Mouse (Mus musculus) right cerebral cortex, postnatal 10 days (tissue): ENCODE measurements around the gene F11r.

Experiments used
- DNase-seq, 2 experiments: peaks; one replicate each; pipeline ENCODE4 v3.0.0; 2021; ENCODE audit warnings: low spot score in 2 of 2

The F11r gene

DNA sequence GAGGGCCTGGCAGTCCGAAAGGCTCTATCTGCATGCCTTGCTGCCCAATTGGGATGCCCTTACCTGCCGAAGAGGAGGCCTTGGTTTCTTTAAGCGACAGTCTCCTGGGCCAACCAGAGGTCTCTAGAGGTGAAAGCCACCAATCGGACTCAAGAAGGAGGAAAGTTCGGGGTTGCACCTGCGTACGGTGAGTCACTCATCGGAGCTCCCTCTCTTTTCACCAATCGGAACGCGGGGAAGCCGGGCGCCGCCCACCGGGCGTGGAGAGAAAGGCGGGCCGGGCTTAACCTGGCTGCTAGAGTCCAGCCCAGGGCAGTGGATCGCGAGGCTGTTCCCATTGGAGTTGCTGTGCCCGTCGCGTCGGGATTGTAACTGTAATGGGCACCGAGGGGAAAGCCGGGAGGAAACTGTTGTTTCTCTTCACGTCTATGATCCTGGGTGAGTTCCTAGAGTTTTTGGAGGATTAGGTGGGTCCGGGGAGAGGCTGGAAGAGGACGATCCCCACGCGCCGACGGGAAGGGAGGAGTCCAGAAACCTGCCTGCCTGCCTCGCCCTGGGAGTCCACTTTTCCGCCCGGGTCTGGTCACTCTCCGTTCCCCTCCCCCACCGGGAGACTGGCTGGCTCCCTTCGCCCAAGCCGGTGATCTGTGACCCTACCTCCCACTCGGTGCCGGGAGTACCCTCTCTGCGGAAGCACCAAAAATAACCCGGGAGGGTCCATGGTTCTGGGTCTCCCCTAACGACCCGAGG is at the start of gene F11r:
Gene F11r (plus strand): TSS at position 272 of the 750 bp plus-strand sequence.
- peak; percentile 46 to 54 for DNase-seq

DNA sequence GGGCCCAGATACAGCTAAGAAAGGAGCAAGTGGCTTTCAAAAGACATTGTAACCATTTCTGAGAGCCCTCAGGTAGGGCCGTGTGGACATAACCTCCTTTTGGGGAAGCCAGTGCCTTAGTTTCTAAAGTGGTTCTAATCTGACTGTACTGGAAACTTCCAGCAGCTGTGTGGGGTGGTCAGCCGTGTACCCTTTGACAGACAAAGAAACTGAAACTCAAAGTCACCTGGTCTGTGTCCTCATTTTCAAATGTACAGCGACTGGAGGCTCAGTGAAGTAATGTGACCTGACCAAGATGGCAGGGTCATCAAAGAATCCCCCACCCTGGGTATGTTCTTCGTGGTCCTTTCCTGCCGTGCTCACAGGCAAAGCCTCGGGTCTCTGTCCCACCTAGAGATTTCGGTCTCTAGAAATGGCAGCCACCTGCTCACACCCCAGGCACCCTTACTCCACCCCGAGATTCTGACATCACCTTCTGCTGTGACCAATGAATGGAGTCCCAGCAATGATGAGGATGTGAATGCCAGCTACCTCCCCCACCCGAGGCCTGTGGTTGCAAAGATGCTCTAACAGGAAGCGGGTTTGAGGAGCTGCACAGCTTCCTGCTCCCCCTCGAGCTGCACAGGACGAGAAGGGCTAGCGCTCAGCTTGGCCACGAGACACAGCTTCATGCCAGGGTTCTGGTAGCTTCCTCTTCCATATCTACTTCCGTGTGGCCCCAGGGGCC is 48.8 kb upstream of the F11r start, which contains the start of gene Arhgap30:
Gene Arhgap30 (plus strand): TSS at position 579 of the 727 bp plus-strand sequence.
- DNase-seq = peak; percentile 57 to 67

DNA sequence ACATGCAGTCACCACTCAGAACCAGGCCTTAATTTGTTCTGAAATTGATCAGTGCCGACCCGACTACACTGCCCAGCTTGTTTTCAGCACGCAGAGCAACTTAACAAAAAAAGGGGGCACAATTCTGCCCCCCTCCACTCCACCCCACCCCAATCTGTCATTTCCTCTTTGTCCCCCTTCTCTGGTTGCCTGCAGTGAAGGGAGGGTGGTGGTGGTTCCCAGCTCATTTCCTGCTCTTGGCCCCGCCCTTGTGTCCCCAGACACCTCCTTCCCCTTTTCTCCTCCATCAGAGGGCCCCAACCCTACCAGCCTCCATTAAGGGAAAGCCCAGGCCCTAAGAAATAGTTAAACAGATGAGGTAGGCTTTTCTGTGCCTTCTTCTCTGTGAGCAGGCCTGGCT is 47.2 kb upstream of the F11r start:
- peak in 1 of 2 experiments; percentile 50 for DNase-seq

DNA sequence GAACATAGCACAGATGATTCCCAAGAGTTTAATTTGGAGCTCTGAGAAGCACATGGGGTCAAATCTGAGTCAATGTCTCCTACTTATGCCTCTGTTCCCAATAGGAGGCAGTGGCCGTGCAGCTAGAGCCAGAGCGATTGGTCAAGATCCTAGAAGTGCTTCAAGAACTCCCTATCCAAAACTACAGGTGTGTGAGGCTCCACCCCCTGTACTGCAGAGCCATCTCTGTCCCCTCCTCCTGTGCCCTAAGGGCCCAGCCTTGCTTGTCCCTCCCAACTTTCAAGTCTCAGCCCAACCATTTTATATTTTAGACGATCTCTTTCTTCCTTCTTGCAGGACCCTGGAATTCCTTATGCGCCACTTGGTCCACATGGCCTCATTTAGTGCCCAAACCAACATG is 35.5 kb upstream of the F11r start:
- no peak for DNase-seq

DNA sequence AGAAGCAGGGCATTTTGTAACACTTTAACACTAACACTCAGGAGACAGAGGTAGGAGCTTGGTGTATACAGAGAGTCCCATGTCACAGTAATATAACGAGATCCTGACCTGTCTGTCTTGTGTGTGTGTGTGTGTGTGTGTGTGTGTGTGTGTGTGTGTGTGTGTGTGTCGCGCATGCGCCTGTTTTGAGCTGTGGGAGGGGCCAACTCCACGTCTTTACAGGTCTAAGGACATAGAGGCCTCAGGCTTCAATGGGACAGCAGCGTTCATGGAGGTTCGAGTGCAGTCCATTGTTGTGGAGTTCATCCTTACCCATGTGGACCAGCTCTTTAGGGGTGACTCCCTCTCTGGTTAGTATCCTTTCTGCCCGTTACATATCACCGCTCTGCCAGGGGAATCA is 34.3 kb upstream of the F11r start:
- no peak for DNase-seq

DNA sequence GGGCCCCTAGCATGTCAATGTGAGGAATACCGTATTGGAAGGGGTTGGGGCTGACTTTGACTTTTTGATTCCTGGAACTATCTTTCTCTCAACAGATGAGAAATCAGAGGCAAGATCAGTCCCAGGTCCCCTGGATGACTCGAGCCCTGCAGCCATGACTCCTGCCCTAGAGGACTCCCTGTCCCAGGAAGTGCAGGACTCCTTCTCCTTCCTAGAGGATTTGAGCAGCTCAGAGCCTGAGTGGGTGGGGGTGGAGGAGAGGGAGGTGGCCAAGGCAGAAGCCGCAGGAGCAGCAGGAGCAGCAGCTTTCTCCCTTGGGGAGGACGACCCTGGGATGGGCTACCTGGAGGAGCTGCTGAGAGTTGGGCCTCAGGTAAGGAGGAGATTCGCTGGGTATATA is 30.1 kb upstream of the F11r start:
- no peak for DNase-seq

DNA sequence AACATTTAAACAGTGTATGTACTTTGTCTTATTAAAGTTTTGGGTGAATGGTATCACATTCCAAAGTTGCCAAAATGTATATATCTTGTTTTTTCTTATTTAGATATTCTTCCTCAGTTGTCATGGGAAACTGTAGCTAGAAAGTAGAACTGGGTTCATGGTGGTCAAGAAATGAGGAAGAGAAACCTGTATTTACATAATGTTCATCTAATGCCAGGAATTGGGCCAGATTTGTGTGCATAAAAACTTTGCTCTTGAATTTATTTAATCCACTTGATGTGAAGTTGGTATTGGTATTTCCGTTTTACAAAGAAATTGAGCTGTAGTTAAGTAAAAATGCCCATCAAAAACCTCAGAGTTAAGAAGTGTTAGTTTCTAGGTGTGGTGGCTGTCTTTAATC is 27.1 kb upstream of the F11r start:
- DNase-seq = no peak

DNA sequence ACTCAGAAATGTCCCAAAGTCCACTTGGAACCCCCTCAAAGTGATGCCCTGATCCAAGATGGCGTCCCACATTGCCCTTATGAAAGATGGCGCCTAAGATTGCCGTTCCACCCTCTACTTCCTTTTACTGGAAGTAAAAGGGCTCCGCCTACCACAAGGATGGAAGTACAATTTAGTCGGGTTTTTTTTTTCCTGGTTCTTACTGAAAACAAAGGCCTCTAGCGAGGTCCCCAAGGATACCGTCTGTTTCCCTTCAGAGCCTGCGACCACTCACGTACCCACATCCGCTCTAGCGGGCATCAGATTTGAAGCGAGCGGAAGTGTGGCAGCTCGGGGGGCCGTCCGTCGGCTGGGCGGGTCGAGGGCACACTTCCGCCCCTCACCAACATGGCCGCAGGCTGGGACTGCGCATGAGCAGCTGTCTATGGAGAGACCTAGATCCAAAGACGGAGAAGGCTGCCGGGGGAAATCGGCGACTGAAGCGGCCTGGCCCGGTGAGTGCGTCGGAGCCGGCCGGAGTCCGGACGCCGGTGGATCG is 26.3 kb upstream of the F11r start, which contains the start of gene Usf1:
Gene Usf1 (plus strand): TSS at position 367 of the 538 bp plus-strand sequence.
- DNase-seq = peak; percentile 97

DNA sequence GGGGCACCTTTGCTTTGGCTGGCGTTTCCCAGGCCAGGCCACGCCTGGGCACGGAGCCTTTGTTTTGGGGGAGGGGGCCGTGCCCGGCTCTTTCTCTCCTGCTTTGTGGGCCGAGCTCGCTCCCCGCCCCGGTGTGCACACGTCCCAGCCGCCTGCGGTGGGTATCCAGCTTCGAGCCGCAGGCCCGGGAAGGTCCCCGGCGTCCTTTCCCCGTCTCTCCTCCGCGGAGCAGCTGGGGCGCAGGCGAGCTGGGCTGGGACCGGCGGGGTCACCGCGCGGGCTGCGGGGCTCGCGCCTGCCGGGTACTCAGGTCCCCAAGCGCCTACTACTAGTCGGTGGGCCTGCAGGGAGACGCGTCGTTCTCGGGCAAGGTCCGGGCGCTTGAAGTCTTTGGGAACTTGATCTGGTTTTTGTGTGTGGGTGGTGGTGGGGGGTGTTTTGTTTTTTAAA is 25.8 kb upstream of the F11r start:
- no peak for DNase-seq

DNA sequence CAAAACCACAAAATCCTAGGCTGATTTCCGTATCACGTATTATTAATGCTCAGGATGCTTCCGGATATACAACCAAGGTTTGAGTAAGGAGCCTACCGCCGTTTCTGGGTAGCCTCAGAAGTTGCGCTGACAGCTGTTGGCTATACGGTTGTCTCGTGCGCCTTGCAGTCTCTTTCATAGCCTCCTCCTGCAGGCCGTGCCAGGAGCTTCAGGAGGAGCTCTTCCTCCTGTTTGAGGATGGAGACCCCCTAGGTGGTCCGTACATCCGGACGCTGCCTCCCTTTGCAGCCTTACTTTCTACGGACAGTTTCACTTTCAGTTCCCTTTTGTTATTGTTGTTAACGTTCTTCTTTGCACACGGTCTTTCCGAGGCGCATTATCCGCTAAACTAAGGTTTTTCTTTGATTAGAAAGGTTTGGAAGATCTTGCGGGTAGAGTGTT is 25.3 kb upstream of the F11r start:
- peak; percentile 57 to 61 for DNase-seq

DNA sequence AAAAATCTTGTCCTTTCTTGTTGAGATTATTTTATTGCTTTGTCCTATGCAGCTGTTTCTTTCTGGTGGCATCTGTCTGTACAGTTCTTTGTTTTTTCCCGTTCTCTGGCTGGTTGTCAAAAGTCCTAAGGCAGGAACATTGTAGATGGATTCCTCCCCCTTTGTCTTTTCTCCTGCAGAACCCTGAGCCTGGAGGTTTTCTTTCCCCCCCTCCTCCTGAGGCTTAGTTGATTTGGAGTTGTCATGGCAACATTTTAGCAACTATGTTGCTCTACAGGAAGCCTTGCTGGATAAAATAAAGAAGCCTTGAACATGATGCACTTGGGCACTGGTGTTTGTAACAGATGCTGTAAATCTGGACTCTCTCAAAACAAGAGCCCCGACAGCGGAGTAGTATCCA is 24.9 kb upstream of the F11r start:
- DNase-seq = peak in 1 of 2 experiments; percentile 72

DNA sequence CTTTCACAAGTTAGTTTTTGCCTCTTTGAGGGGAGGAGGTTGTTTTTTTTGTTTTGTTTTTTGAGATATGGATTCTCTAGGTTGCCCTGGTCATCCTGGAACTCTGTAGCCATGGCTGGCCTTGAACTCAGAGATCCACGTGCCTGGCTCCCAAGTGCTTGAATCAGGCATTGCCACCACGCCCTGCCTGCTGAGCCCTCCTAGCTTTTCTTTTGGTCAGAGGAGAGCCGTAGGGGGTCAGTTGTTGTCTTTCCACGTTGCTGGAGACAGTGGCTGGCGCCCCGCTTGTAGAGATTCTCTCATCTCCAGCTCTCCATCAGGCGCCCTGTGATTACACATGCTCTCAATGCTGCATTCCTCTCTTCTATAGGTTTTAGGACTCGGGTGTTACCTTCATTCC is 23.7 kb upstream of the F11r start:
- no peak for DNase-seq

DNA sequence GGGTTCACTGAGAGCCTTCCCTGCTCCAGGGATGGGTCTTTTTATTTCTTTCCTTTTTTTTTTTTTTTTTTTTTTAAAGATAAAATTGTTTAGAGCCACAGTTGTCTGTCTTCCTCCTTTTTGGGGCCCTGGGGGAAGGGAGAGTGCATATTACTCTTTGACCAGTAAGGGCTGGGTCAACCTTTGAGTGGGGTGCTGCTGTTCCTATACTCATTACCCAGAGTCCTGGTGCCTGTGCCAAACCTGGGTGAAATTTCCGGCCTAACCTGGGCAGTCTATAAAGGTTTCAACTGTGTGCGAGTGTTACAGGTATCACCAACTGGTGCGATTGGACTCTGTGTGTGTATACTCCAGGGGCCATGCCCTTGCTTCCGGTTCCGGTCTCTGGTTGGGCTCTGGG is 18.7 kb upstream of the F11r start, which contains the start of gene Tstd1:
Gene Tstd1 (plus strand): TSS at position 213 of the 400 bp plus-strand sequence.
- no peak for DNase-seq

DNA sequence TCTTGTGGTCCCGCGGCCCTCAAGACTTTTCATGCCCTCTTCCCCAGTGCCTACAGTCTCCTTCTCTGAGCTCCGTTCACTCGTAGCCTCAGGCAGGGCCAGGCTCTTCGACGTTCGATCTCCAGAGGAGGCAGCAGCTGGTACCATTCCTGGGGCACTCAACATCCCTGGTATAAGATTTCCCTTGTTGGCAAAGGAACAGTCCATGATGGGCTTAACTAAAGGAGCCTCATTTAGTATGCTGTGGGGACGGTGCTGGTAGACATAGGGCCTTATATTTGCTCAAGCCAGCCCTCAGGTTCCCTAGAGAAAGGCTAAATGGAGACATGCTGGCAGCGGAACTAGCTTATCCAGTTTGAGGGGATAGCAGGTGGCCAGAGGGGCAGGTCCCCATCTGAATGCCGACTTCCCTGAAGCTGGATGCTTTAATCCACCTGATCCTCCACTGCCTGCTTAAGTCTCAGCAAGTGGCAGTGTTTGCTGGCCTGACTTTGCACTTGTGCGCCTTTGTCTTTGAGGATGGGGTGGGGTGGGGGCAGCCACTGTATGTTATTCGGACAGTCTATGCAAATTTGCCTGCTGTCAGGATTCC is 17.9 kb upstream of the F11r start:
- peak in 1 of 2 experiments; percentile 35 for DNase-seq

DNA sequence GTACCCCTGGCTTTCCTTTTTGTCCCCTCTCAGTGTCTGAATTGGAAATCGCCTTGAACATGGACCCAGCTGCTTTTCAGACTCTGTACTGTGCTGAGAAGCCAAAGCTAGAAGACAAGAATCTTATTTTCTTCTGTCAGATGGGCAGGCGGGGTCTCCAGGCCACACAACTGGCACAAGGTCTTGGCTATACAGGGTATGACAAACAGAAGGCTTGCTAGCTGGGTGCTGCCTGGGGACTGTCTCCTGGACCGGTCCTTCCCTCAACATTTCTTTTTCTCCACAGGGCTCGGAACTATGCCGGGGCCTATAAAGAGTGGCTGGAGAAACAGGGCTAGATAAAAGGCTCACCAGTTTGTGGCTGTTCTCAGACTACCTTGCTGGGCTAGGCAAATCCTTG is 17.4 kb upstream of the F11r start:
- DNase-seq = no peak

DNA sequence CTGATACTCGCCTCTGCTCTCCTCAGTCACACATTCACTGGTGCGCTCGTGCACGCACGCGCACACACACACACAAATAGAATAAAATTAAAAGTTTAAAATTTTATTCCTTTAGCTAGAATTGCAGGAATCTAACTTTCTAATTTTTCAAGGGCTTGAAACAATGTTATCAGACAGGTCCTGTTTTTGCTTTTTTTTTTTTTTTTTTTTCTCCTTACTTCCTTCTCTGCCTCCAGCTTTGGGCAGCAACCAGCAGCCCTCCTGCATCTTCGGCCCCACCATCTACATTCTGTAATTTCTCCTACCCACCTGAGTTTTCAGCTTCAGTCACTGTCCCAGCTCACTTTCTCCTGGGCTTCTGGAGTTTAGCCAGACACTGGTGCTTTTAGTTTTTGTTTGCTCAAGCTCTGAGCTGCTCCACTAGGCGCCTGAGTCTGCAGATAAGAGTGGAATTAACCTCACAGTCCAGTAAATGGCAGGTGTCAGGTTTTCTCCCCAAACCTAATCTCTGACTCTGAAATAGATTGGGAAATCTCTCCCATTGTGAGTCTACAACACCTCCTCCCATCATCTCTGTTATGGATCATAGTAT is 14.7 kb upstream of the F11r start:
- no peak for DNase-seq

DNA sequence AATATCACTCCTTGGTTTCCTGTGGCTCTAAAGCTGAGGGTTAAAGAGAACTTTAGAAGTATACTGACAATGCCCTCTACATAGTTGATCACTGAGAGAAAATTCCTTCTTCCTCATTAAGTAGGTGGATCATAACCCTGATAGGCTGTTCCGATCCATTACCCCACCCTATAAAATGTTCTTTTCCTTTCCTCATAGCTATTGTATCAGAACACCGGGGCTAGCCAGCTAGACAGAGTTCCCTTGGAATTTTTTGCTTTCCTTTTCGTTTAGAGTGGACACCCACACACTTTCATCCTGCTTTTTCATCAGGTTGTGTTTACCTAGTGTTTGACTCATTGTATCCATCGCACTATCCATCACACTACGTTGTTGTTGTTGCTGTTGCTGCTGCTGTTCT is 12.7 kb upstream of the F11r start:
- no peak for DNase-seq

DNA sequence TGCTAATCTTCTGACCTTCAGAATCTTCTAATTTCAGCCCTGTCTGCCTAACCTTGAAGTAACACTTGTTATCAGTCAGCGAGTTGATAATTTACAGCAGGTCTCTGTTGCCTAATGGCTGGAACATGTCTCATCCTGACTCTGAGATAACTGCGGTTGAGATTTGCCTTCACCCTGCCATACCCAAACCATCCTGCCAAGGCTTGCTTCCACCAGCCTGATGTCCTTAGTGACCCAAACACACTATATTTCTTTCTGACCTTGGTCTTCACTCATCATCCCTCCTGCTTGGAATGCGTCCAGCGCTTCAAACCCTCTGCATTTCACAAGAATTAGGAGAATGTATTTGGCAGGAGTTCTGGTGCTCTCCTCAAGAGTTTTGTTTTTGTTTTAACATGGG is 12.2 kb upstream of the F11r start:
- no peak for DNase-seq

DNA sequence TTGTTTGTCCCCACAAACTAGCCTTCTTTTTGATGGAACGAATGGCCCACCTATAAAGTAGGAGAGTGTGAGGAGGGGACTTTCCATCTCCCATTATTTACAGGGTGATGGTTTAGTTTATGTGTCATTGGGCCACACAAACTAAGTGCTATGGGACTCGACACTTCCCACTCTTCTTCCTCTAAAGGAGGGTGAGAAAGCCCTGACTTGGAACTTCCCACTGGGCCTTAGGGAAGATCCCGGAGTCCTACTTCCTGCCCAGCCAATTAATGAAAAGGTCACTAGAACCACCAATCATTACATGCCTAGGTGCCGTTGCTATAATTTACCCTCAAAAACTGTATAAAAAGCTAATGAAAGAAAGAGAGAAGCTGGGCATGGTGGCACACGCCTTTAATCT is 5.2 kb upstream of the F11r start:
- no peak for DNase-seq

DNA sequence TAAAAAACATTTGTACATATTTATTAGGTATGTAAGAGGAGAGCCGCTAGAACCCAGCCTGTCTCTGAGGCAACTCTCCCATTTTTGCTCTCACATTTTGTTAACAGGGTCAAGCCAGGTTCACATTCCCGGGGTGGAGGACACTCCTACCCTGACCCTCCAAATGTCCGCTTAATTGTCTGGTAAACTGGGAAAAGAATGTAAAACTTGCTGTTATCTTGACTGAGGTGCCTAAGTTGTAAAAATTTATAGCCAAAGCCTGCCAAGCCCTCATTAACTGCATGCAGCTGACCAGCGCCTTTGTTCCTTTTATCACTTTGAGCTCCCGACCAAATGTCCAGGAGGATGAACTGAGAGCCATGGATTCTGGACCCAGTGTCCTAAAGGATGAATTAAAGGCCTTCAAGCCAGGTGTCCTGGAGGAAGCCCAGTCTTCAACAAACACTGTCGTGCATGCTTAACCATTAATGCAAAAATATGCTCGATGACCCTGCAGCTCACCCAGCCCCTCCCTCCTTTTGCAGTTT is 2.0 kb upstream of the F11r start:
- DNase-seq = no peak

DNA sequence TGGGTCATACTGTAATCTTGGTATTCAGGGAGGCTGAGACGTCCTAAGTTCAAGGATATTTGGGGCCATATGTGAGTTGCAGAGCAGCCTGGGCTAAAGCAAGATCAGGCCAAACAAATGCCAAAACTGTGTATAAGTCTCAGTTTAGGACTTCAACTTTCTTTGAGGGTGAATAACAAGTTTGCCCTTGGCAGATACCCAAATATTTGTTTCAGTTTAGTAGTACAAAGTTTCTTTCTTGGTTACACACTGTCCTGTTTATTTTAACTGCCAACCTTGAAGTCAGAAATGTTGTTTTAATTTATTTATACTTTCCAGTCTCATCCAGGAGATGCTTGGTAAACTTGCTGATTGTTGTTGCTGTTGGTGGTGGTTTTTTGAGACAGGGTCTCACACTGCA is 1.4 kb upstream of the F11r start:
- DNase-seq = no peak
